Comparison of ENCODE assay signal across 7 mouse cellular contexts in the genomic region with DNA sequence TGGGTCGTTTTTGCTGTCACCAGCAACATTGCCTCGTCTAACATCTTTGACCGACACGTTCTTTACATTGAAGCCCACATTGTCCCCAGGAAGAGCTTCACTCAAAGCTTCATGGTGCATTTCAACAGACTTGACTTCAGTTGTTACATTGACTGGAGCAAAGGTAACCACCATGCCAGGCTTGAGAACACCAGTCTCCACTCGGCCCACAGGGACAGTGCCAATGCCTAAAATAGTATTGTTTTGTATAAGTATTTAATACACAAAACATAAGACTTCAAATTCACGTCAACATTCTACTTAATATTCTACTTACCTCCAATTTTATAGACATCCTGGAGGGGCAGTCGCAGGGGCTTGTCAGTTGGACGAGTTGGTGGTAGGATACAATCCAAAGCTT. TPM values are rescaled to one million over a fixed set of nuclear protein-coding genes. Genes with fewer than 3 reads are reported as not detected.
DNase-seq lines count a peak whose midpoint lies in the region; ATAC-seq and TF ChIP-seq lines count a peak whose summit lies in the region.
"Not testable (repeated sequence)": the region's sequence is repeated elsewhere in the genome, so short reads cannot be mapped to it uniquely, and the experiment has no call there.

No protein-coding gene starts in this region.

- H3K27me3 ChIP-seq in forebrain, embryonic 12.5 days; heart, embryonic 14.5 days (ENCODE audit: control insufficient read depth, insufficient read depth, low read length); limb, embryonic 12.5 days; lung, embryonic 14.5 days (ENCODE audit: insufficient read depth, low read length); myocyte (ENCODE audit: control insufficient read depth, insufficient read depth, insufficient read length): not testable (repeated sequence)

- peak overlapping the region; percentile 34 for H3K27ac ChIP-seq in bone marrow macrophage, adult 2 months (ENCODE audit: insufficient read depth, low read depth, low read length)
- H3K27ac ChIP-seq in forebrain, embryonic 12.5 days; limb, embryonic 12.5 days; lung, embryonic 14.5 days (ENCODE audit: low read depth): not testable (repeated sequence)
- H3K27ac ChIP-seq in heart, embryonic 14.5 days (replicated peaks in 1 of 2; ENCODE audit: control insufficient read depth in 1 of 2, insufficient read depth in 1 of 2, low read depth in 2 of 2, low read length in 2 of 2) = peak overlapping the region in 1 of 2 experiments; percentile 41; a peak in 1 of 4 replicates

- peak overlapping the region; percentile 47 for H3K9ac ChIP-seq in forebrain, embryonic 12.5 days
- peak overlapping the region; percentile 100 for H3K9ac ChIP-seq in heart, embryonic 14.5 days (ENCODE audit: low read length)
- peak overlapping the region; percentile 54 for H3K9ac ChIP-seq in limb, embryonic 12.5 days (replicated peaks)
- peak overlapping the region; percentile 100; the same call in 1 of the 2 replicates for H3K9ac ChIP-seq in lung, embryonic 14.5 days

- not testable (repeated sequence) for H3K4me1 ChIP-seq in bone marrow macrophage, adult 2 months (ENCODE audit: control insufficient read depth, insufficient read depth, low read length); lung, embryonic 14.5 days (ENCODE audit: insufficient read depth)
- H3K4me1 ChIP-seq in forebrain, embryonic 12.5 days = peaks cover 17% of the 10 kb centered on the region
- peaks cover 3 to 22% of the 10 kb centered on the region in 2 experiments; a peak in 3 of 4 replicates for H3K4me1 ChIP-seq in heart, embryonic 14.5 days (ENCODE audit: control insufficient read depth in 2 of 2, insufficient read depth in 2 of 2, low read length in 2 of 2)
- peaks cover 16% of the 10 kb centered on the region for H3K4me1 ChIP-seq in limb, embryonic 12.5 days (replicated peaks)

- not testable (repeated sequence) for H3ac ChIP-seq in myocyte (ENCODE audit: control insufficient read depth, insufficient read length)

- 32% methylated on average over 8 of the region's 8 CpGs for WGBS in forebrain, embryonic 12.5 days
- WGBS in heart, embryonic 14.5 days = 20% methylated on average over 8 of the region's 8 CpGs
- WGBS in limb, embryonic 12.5 days = 40% methylated on average over 8 of the region's 8 CpGs
- 30% methylated on average over 8 of the region's 8 CpGs for WGBS in lung, embryonic 14.5 days

- not testable (repeated sequence) for H3K9me3 ChIP-seq in forebrain, embryonic 12.5 days; heart, embryonic 14.5 days (ENCODE audit: control insufficient read depth, low read length); limb, embryonic 12.5 days; lung, embryonic 14.5 days (ENCODE audit: low read depth, low read length)

- not testable (repeated sequence) for TF ChIP-seq CTCF in bone marrow macrophage, adult 2 months (IDR thresholded peaks at IDR 0.05; ENCODE audit: low read depth, low read length); lung, embryonic 14.5 days (IDR thresholded peaks at IDR 0.05; ENCODE audit: low read depth)

- peak overlapping the region; percentile 74 for H3K4me2 ChIP-seq in forebrain, embryonic 12.5 days
- peak overlapping the region; percentile 67 for H3K4me2 ChIP-seq in heart, embryonic 14.5 days (ENCODE audit: low read length)
- H3K4me2 ChIP-seq in limb, embryonic 12.5 days = peak overlapping the region; percentile 68
- peak overlapping the region; percentile 67 for H3K4me2 ChIP-seq in lung, embryonic 14.5 days
- H3K4me2 ChIP-seq in myocyte (ENCODE audit: low read depth) = peak overlapping the region; percentile 84

- TF ChIP-seq POLR2A in bone marrow macrophage, adult 2 months (IDR thresholded peaks at IDR 0.05; ENCODE audit: borderline replicate concordance, low read depth, low read length) = not testable (repeated sequence)
- peak; percentile 19 for TF ChIP-seq POLR2A in myocyte (IDR thresholded peaks at IDR 0.05; ENCODE audit: insufficient read length, low read depth)

- peaks cover 34% of the 10 kb centered on the region for H3K79me2 ChIP-seq in myocyte (ENCODE audit: control insufficient read depth, insufficient read depth)

- H3K4me3 ChIP-seq in bone marrow macrophage, adult 2 months (ENCODE audit: insufficient read depth, low read length) = peak overlapping the region; percentile 99
- H3K4me3 ChIP-seq in forebrain, embryonic 12.5 days (replicated peaks) = peak overlapping the region; percentile 97
- peak overlapping the region; percentile 8 to 68 for H3K4me3 ChIP-seq in heart, embryonic 14.5 days (ENCODE audit: control insufficient read depth in 1 of 2, insufficient read depth in 1 of 2, low read depth in 1 of 2, low read length in 2 of 2)
- peak overlapping the region; percentile 97 for H3K4me3 ChIP-seq in limb, embryonic 12.5 days (replicated peaks)
- peak overlapping the region; percentile 86 for H3K4me3 ChIP-seq in lung, embryonic 14.5 days (ENCODE audit: low read depth, low read length)
- H3K4me3 ChIP-seq in myocyte = peak overlapping the region; percentile 99

- not testable (repeated sequence) for ATAC-seq in forebrain, embryonic 12.5 days (ENCODE audit: low FRiP score); heart, embryonic 14.5 days (ENCODE audit: insufficient number of reproducible peaks, insufficient read depth, low FRiP score, low read depth); limb, embryonic 12.5 days (ENCODE audit: insufficient number of reproducible peaks, insufficient read depth, low FRiP score, low TSS enrichment, low read depth); lung, embryonic 14.5 days (ENCODE audit: insufficient read depth)

- H3K36me3 ChIP-seq in forebrain, embryonic 12.5 days (replicated peaks) = peaks cover 42% of the 10 kb centered on the region
- H3K36me3 ChIP-seq in heart, embryonic 14.5 days (ENCODE audit: control insufficient read depth, insufficient read depth, low read length) = peaks cover 55% of the 10 kb centered on the region
- peaks cover 46% of the 10 kb centered on the region for H3K36me3 ChIP-seq in limb, embryonic 12.5 days
- H3K36me3 ChIP-seq in lung, embryonic 14.5 days (ENCODE audit: insufficient read depth) = peaks cover 59% of the 10 kb centered on the region
- peaks cover 47% of the 10 kb centered on the region for H3K36me3 ChIP-seq in myocyte (ENCODE audit: control insufficient read depth, insufficient read depth)

- DNase-seq in induced T-regulatory cell, adult 2 months (ENCODE audit: low read depth) = peak; percentile 37
- DNase-seq in lung, embryonic 14.5 days = not testable (repeated sequence)

RNA-seq across cellular contexts. Expression of gene Eef1a1, which starts 9.6 kb away (rescaled TPM):
- 5,836 and 6,850 TPM in 2 replicates for polyA plus RNA-seq in bone marrow macrophage, adult 2 months (2012; ENCODE audit: insufficient read depth, insufficient read length, missing spikeins)
- polyA plus RNA-seq in forebrain, embryonic 12.5 days (2016; fragmentation: Nextera tagmentation; extraction: Ambion mirVana) = 3,508 and 3,592 TPM in 2 replicates
- polyA plus RNA-seq in heart, embryonic 14.5 days (2014; fragmentation: Nextera tagmentation; extraction: Ambion mirVana) = 3,749 and 4,011 TPM in 2 replicates
- polyA plus RNA-seq in limb, embryonic 12.5 days (2016; fragmentation: Nextera tagmentation; extraction: Ambion mirVana) = 4,104 and 4,228 TPM in 2 replicates
- 5,431 and 5,487 TPM in 2 replicates for polyA plus RNA-seq in lung, embryonic 14.5 days (2014; fragmentation: Nextera tagmentation; extraction: Ambion mirVana)
- polyA plus RNA-seq in myocyte (2012; fragmentation: generic; extraction: Trizol) = 8,203 TPM

RNA-seq across cellular contexts. Expression of gene Gm17324, which starts 30.7 kb away (rescaled TPM):
- polyA plus RNA-seq in bone marrow macrophage, adult 2 months (2012; ENCODE audit: insufficient read depth, insufficient read length, missing spikeins) = not detected in 2 replicates
- 0.68 and 0.75 TPM in 2 replicates for polyA plus RNA-seq in forebrain, embryonic 12.5 days (2016; fragmentation: Nextera tagmentation; extraction: Ambion mirVana)
- polyA plus RNA-seq in heart, embryonic 14.5 days (2014; fragmentation: Nextera tagmentation; extraction: Ambion mirVana) = 0.78 and 0.88 TPM in 2 replicates
- 0.79 and 0.88 TPM in 2 replicates for polyA plus RNA-seq in limb, embryonic 12.5 days (2016; fragmentation: Nextera tagmentation; extraction: Ambion mirVana)
- 0.38 and 1.0 TPM in 2 replicates for polyA plus RNA-seq in lung, embryonic 14.5 days (2014; fragmentation: Nextera tagmentation; extraction: Ambion mirVana)
- polyA plus RNA-seq in myocyte (2012; fragmentation: generic; extraction: Trizol) = 0.13 TPM

RNA-seq across cellular contexts. Expression of gene Mto1, which starts 31.3 kb away (rescaled TPM):
- polyA plus RNA-seq in bone marrow macrophage, adult 2 months (2012; ENCODE audit: insufficient read depth, insufficient read length, missing spikeins) = 15.3 and 20.6 TPM in 2 replicates
- polyA plus RNA-seq in forebrain, embryonic 12.5 days (2016; fragmentation: Nextera tagmentation; extraction: Ambion mirVana) = 24.4 and 26.1 TPM in 2 replicates
- 30.6 and 33.6 TPM in 2 replicates for polyA plus RNA-seq in heart, embryonic 14.5 days (2014; fragmentation: Nextera tagmentation; extraction: Ambion mirVana)
- 20.3 and 23.5 TPM in 2 replicates for polyA plus RNA-seq in limb, embryonic 12.5 days (2016; fragmentation: Nextera tagmentation; extraction: Ambion mirVana)
- polyA plus RNA-seq in lung, embryonic 14.5 days (2014; fragmentation: Nextera tagmentation; extraction: Ambion mirVana) = 25.0 and 26.8 TPM in 2 replicates
- 10.8 TPM for polyA plus RNA-seq in myocyte (2012; fragmentation: generic; extraction: Trizol)

RNA-seq across cellular contexts. Expression of gene Cgas, which starts 36.3 kb away (rescaled TPM):
- 8.0 and 9.9 TPM in 2 replicates for polyA plus RNA-seq in bone marrow macrophage, adult 2 months (2012; ENCODE audit: insufficient read depth, insufficient read length, missing spikeins)
- 0.46 and 0.69 TPM in 2 replicates for polyA plus RNA-seq in forebrain, embryonic 12.5 days (2016; fragmentation: Nextera tagmentation; extraction: Ambion mirVana)
- polyA plus RNA-seq in heart, embryonic 14.5 days (2014; fragmentation: Nextera tagmentation; extraction: Ambion mirVana) = 0.77 and 0.88 TPM in 2 replicates
- polyA plus RNA-seq in limb, embryonic 12.5 days (2016; fragmentation: Nextera tagmentation; extraction: Ambion mirVana) = 1.7 TPM in 2 replicates
- 3.1 and 3.4 TPM in 2 replicates for polyA plus RNA-seq in lung, embryonic 14.5 days (2014; fragmentation: Nextera tagmentation; extraction: Ambion mirVana)
- polyA plus RNA-seq in myocyte (2012; fragmentation: generic; extraction: Trizol) = 0.56 TPM

Comparison
In these comparisons a context has a peak if more than half of its experiments do, and no peak if none do; other contexts are left out.
1. H3K4me3 ChIP-seq: peak in every context shown above with its lines; median percentile 99 in bone marrow macrophage, adult 2 months; 99 in myocyte; 97 in forebrain, embryonic 12.5 days; 97 in limb, embryonic 12.5 days; 86 in lung, embryonic 14.5 days; 38 in heart, embryonic 14.5 days.
2. H3K9ac ChIP-seq: peak in every context shown above with its lines; median percentile 100 in heart, embryonic 14.5 days; 100 in lung, embryonic 14.5 days; 54 in limb, embryonic 12.5 days; 47 in forebrain, embryonic 12.5 days.